Mouse (Mus musculus): ENCODE results near the gene Anxa3. TPM values are rescaled to one million over a fixed set of nuclear protein-coding genes. Genes with fewer than 3 reads are reported as not detected.

Gene Anxa3
- polyA plus RNA-seq, 1 experiment = 1.9 TPM

DNA sequence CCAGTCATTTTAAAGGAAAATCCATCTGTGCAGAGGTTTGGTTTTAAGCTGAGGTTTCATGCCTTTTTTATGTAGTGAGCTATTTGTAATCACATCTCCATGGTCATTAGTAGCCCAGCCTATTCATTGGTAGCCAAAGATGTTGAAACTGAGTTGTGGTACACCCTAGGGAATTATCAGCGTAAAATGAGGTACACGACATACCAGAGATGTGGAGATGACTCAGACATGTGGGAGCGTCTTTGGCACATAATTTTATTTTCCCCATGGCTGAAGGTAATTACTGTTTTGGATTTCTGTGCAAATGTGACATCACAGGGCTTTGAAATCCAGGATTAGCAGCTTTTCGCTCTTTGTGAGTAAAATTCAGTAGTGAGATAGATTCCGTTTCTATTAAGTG lies 41.2 kb downstream of the Anxa3 start:
- Histone ChIP-seq H3K36me3 (ENCODE audit: control insufficient read depth, insufficient read depth, low read length) (no peaks in the 10 kb centered on the region), H3K27me3 (ENCODE audit: control insufficient read depth, insufficient read depth, low read length) (no peaks in the 10 kb centered on the region), H3K4me3 (ENCODE audit: low read depth, low read length) (no peak overlapping the region), H3K4me1 (ENCODE audit: control insufficient read depth, insufficient read depth, insufficient read length, low read length) (no peaks in the 10 kb centered on the region), H3K27ac (ENCODE audit: insufficient read depth, low read depth, low read length) (no peak overlapping the region)
- TF ChIP-seq POLR2A (IDR thresholded peaks at IDR 0.05; ENCODE audit: low read depth, low read length) = no peak
- no peak for TF ChIP-seq CTCF (IDR thresholded peaks at IDR 0.05; ENCODE audit: extremely low read depth, insufficient read length, insufficient replicate concordance, low read depth, low read length)
- WGBS = 87% methylated on average over 5 of the region's 5 CpGs

DNA sequence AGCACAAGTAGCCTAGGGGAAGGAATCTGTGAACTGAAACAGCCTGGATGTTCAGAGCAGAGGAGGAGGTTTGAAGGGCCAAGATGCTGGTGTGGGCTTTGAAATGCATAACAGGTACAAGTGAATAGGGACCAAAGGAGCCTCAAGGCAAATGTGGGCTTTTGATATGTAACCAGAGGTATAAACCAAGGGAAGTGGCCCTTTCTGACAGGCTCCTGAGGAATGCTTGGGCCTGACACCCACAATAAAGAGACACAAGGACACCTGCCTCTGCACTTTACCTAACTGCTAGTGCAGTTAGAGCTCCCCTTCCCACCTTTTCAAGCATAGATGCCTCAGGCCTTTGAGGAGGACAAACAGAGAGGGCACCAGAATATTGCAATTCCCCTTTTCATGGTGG lies 54.8 kb downstream of the Anxa3 start:
- Histone ChIP-seq H3K4me3 (ENCODE audit: low read depth, low read length) (no peak overlapping the region), H3K4me1 (ENCODE audit: control insufficient read depth, insufficient read depth, insufficient read length, low read length) (no peaks in the 10 kb centered on the region), H3K27me3 (ENCODE audit: control insufficient read depth, insufficient read depth, low read length) (no peaks in the 10 kb centered on the region), H3K36me3 (ENCODE audit: control insufficient read depth, insufficient read depth, low read length) (no peaks in the 10 kb centered on the region), H3K27ac (ENCODE audit: insufficient read depth, low read depth, low read length) (no peak overlapping the region)
- TF ChIP-seq POLR2A (IDR thresholded peaks at IDR 0.05; ENCODE audit: low read depth, low read length) = no peak
- TF ChIP-seq CTCF (IDR thresholded peaks at IDR 0.05; ENCODE audit: extremely low read depth, insufficient read length, insufficient replicate concordance, low read depth, low read length) = no peak

DNA sequence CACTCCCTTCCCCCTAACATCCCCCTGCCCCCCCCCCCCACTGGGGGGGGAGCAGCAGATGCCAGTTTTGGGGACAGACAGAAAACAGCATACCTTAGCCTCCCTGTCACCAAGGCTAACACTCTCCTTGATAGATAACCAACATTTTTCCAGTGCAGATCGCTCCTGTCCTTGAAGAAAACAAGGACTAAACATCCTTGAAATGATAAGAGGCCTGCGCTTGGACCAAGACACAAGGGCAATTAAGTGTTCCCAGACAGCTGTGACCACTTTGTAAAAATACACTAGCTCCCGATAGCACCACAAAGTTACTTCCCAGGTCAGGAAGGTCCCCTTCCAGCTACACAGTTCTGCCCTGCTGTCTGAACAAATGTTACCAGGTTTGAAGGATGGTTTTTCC lies 55.2 kb downstream of the Anxa3 start:
- no peaks in the 10 kb centered on the region for H3K27me3 ChIP-seq (ENCODE audit: control insufficient read depth, insufficient read depth, low read length)
- TF ChIP-seq CTCF (IDR thresholded peaks at IDR 0.05; ENCODE audit: extremely low read depth, insufficient read length, insufficient replicate concordance, low read depth, low read length) (no peak), POLR2A (IDR thresholded peaks at IDR 0.05; ENCODE audit: low read depth, low read length) (no peak)
- H3K4me1 ChIP-seq (ENCODE audit: control insufficient read depth, insufficient read depth, insufficient read length, low read length) = no peaks in the 10 kb centered on the region
- no peak overlapping the region for H3K4me3 ChIP-seq (ENCODE audit: low read depth, low read length)
- WGBS = 55% methylated on average over 3 of the region's 3 CpGs
- H3K36me3 ChIP-seq (ENCODE audit: control insufficient read depth, insufficient read depth, low read length) = no peaks in the 10 kb centered on the region
- H3K27ac ChIP-seq (ENCODE audit: insufficient read depth, low read depth, low read length) = no peak overlapping the region

DNA sequence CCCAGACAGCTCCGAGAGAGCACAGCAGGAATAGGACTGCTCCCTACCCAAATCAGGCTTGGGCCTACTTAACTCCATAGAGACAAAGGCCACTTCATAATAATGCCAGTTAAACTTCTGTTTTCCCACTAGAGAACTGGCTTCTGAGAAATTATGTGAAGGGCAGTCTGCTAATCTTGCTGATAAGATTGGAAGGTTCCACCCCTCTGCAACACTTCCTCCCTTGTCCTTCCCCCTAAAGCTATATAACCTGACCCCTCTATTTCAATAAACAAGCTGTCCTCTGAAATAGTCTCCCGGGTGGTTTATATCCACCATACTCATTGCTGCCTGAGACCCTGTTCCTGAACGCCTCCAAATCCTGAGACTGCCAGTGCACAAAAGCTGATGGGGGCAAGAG lies 56.1 kb downstream of the Anxa3 start:
- no peaks in the 10 kb centered on the region for H3K36me3 ChIP-seq (ENCODE audit: control insufficient read depth, insufficient read depth, low read length)
- no peaks in the 10 kb centered on the region for H3K4me1 ChIP-seq (ENCODE audit: control insufficient read depth, insufficient read depth, insufficient read length, low read length)
- TF ChIP-seq POLR2A (IDR thresholded peaks at IDR 0.05; ENCODE audit: low read depth, low read length) = no peak
- TF ChIP-seq CTCF (IDR thresholded peaks at IDR 0.05; ENCODE audit: extremely low read depth, insufficient read length, insufficient replicate concordance, low read depth, low read length) = no peak
- H3K27ac ChIP-seq (ENCODE audit: insufficient read depth, low read depth, low read length) = no peak overlapping the region
- H3K27me3 ChIP-seq (ENCODE audit: control insufficient read depth, insufficient read depth, low read length) = no peaks in the 10 kb centered on the region
- H3K4me3 ChIP-seq (ENCODE audit: low read depth, low read length) = no peak overlapping the region
- 35% methylated on average over 3 of the region's 3 CpGs for WGBS

DNA sequence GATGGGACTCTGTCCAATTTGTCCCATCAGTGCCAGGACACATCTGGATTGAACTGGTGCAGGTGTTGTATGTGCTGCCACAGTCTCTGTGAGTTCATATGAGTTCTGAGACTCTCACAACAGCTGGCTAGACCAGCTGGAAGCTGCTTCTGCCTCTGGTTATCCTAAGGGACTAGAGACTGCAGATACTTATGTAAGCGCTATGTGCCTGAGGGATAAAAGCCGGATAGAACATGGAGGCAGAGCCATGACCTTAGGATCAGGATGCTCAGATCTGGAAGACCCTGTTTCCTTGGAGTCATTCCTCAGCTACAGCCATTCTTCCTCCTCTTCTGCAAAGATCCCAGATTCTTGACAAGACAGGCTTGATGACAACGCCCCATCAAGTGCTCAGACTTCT lies 60.3 kb downstream of the Anxa3 start:
- TF ChIP-seq CTCF (IDR thresholded peaks at IDR 0.05; ENCODE audit: extremely low read depth, insufficient read length, insufficient replicate concordance, low read depth, low read length) = no peak
- TF ChIP-seq POLR2A (IDR thresholded peaks at IDR 0.05; ENCODE audit: low read depth, low read length) = no peak
- no peaks in the 10 kb centered on the region for H3K27me3 ChIP-seq (ENCODE audit: control insufficient read depth, insufficient read depth, low read length)
- 79% methylated on average over 3 of the region's 3 CpGs for WGBS
- H3K27ac ChIP-seq (ENCODE audit: insufficient read depth, low read depth, low read length) = no peak overlapping the region
- H3K4me1 ChIP-seq (ENCODE audit: control insufficient read depth, insufficient read depth, insufficient read length, low read length) = no peaks in the 10 kb centered on the region
- no peaks in the 10 kb centered on the region for H3K36me3 ChIP-seq (ENCODE audit: control insufficient read depth, insufficient read depth, low read length)
- H3K4me3 ChIP-seq (ENCODE audit: low read depth, low read length) = no peak overlapping the region

DNA sequence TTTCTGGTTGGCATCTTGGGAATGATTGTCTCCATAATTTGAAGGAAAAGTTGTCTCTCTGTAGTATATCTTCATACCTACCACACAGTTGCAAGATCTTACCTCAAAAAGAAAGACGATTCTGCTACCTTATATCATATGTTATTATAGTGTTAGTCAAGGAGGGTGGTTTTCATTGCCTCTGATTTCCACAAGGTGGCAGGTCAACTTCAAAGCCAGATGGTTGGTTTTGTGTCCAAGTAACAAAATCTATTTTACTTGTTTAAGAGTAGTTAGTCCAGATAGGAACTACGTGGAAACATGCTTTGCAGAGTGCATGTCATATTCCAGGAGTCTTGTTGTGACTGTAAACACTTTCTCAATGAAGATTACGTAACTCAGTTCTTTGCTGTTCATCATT lies 61.2 kb downstream of the Anxa3 start:
- Histone ChIP-seq H3K36me3 (ENCODE audit: control insufficient read depth, insufficient read depth, low read length) (no peaks in the 10 kb centered on the region), H3K4me1 (ENCODE audit: control insufficient read depth, insufficient read depth, insufficient read length, low read length) (no peaks in the 10 kb centered on the region), H3K27ac (ENCODE audit: insufficient read depth, low read depth, low read length) (no peak overlapping the region), H3K27me3 (ENCODE audit: control insufficient read depth, insufficient read depth, low read length) (no peaks in the 10 kb centered on the region), H3K4me3 (ENCODE audit: low read depth, low read length) (no peak overlapping the region)
- TF ChIP-seq POLR2A (IDR thresholded peaks at IDR 0.05; ENCODE audit: low read depth, low read length) (no peak), CTCF (IDR thresholded peaks at IDR 0.05; ENCODE audit: extremely low read depth, insufficient read length, insufficient replicate concordance, low read depth, low read length) (no peak)
- 52% methylated on average over 3 of the region's 3 CpGs for WGBS

DNA sequence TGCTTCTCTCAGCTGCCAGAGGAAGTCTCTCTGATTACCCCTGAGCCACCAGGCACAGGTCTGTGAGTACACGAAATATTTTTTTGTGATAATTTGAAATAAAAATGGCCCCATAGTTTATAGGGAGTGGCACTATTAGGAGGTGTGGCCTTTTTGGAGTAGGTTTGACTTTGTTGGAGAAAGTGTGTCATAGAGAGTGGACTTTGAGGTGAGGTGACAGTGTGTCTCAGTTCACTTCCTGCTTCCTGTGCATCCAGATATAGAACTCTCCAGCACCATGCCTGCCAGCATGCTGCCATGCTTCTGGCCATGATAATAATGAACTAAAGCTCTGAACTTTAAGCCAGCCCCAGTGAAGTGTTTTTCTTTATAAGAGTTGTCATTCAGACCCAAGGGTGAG lies 66.8 kb downstream of the Anxa3 start:
- H3K27me3 ChIP-seq (ENCODE audit: control insufficient read depth, insufficient read depth, low read length) = no peaks in the 10 kb centered on the region
- no peak overlapping the region for H3K27ac ChIP-seq (ENCODE audit: insufficient read depth, low read depth, low read length)
- H3K36me3 ChIP-seq (ENCODE audit: control insufficient read depth, insufficient read depth, low read length) = no peaks in the 10 kb centered on the region
- no peak overlapping the region for H3K4me3 ChIP-seq (ENCODE audit: low read depth, low read length)
- WGBS = 42% methylated on average over 1 of the region's 1 CpGs
- TF ChIP-seq CTCF (IDR thresholded peaks at IDR 0.05; ENCODE audit: extremely low read depth, insufficient read length, insufficient replicate concordance, low read depth, low read length) (no peak), POLR2A (IDR thresholded peaks at IDR 0.05; ENCODE audit: low read depth, low read length) (no peak)
- peaks cover 6% of the 10 kb centered on the region; the same call in 1 of the 2 replicates for H3K4me1 ChIP-seq (ENCODE audit: control insufficient read depth, insufficient read depth, insufficient read length, low read length)

DNA sequence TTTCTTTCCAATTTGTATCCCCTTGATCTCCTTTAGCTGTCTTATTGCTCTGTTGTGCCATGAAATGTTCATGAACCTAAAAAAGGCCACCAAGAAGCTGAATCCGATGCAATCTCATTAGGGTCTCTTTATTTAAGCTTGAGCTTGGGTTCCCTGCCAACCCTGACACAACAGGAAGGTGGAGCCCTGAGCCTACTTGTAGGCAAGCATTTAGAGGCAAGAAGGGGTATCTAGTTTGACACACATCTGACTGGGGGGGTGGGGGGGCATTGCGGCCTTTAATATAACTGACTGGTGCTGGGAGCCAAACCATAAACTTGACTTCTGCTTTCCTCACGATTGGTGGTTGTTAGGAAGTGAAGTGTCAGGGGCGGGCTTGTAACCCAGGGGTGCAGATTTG lies 74.0 kb downstream of the Anxa3 start:
- TF ChIP-seq CTCF (IDR thresholded peaks at IDR 0.05; ENCODE audit: extremely low read depth, insufficient read length, insufficient replicate concordance, low read depth, low read length) (no peak), POLR2A (IDR thresholded peaks at IDR 0.05; ENCODE audit: low read depth, low read length) (no peak)
- H3K27ac ChIP-seq (ENCODE audit: insufficient read depth, low read depth, low read length) = no peak overlapping the region
- H3K27me3 ChIP-seq (ENCODE audit: control insufficient read depth, insufficient read depth, low read length) = no peaks in the 10 kb centered on the region
- H3K36me3 ChIP-seq (ENCODE audit: control insufficient read depth, insufficient read depth, low read length) = no peaks in the 10 kb centered on the region
- H3K4me3 ChIP-seq (ENCODE audit: low read depth, low read length) = no peak overlapping the region
- H3K4me1 ChIP-seq (ENCODE audit: control insufficient read depth, insufficient read depth, insufficient read length, low read length) = no peaks in the 10 kb centered on the region
- WGBS = 86% methylated on average over 4 of the region's 4 CpGs

Data from small intestine, adult 2 months (tissue).